Mouse (Mus musculus) CH12.LX (cell line): Measurements from ENCODE around the gene Pdss2. TPM values are rescaled to one million over a fixed set of nuclear protein-coding genes. Genes with fewer than 3 reads are reported as not detected.
"Not testable (repeated sequence)": the region's sequence is repeated elsewhere in the genome, so short reads cannot be mapped to it uniquely, and the experiment has no call there.

Experiments
- DNase-seq: peaks from one replicate; pipeline ENCODE4 v3.0.0-alpha.2; 2013; ENCODE audit errors: extremely low read depth
- H3K27ac ChIP-seq: 2 replicates; pipeline ENCODE4 v1.5.1; 2012; ENCODE audit warnings: low read depth, mild to moderate bottlenecking, control low read depth, moderate library complexity; ENCODE audit not compliant: insufficient read depth
- H3K27me3 ChIP-seq: replicated peaks from 2 replicates; pipeline ENCODE3; 2012; ENCODE audit warnings: inconsistent platforms
- H3K36me3 ChIP-seq, 2 experiments: replicated peaks in 1 of 2; 2 replicates each; pipeline versions ENCODE3 to v1.6.1; 2012; ENCODE audit warnings: inconsistent platforms in 1 of 2, low read length in 1 of 2, mild to moderate bottlenecking in 1 of 2, mixed read lengths in 1 of 2, moderate library complexity in 1 of 2; ENCODE audit not compliant: control insufficient read depth in 1 of 2, insufficient read depth in 1 of 2
- H3K4me1 ChIP-seq, 2 experiments: 2 replicates each; pipeline ENCODE4 v1.6.1; 2012; ENCODE audit warnings: inconsistent platforms in 1 of 2, moderate library complexity in 1 of 2; ENCODE audit not compliant: insufficient read depth in 2 of 2, control insufficient read depth in 1 of 2
- H3K4me2 ChIP-seq: 2 replicates; pipeline ENCODE4 v1.6.1; 2012; ENCODE audit warnings: low read depth, mild to moderate bottlenecking, control low read depth; ENCODE audit not compliant: poor library complexity, insufficient read depth, severe bottlenecking
- H3K4me3 ChIP-seq, 3 experiments: fragments of 150-350 bp in 1 of 3; sonication (generic) in 1 of 3; replicated peaks in 1 of 3; 2 replicates each; pipeline versions ENCODE3 to v1.5.1; 2011 to 2012; ENCODE audit warnings: low read depth in 2 of 3, low read length in 2 of 3, mild to moderate bottlenecking in 2 of 3, moderate library complexity in 2 of 3, control low read depth in 1 of 3, improper control_type of control experiment in 1 of 3, inconsistent platforms in 1 of 3, mixed read lengths in 1 of 3; ENCODE audit not compliant: poor library complexity in 1 of 3
- H3K79me2 ChIP-seq: replicated peaks from 2 replicates; pipeline ENCODE4 v1.6.1; 2012; ENCODE audit warnings: mild to moderate bottlenecking, moderate library complexity; ENCODE audit not compliant: control insufficient read depth, poor library complexity, insufficient read depth, severe bottlenecking; ENCODE audit errors: extremely low read depth
- H3K9ac ChIP-seq: 2 replicates; pipeline ENCODE4 v1.6.1; 2012; ENCODE audit warnings: low read depth, mild to moderate bottlenecking, control low read depth, moderate library complexity; ENCODE audit not compliant: insufficient read depth
- H3K9me3 ChIP-seq: replicated peaks from 2 replicates; pipeline ENCODE3; 2012; ENCODE audit warnings: low read length, inconsistent platforms, mixed read lengths
- BHLHE40 ChIP-seq: IDR thresholded peaks from 2 replicates; pipeline ENCODE4 v1.6.1; 2011; ENCODE audit warnings: mild to moderate bottlenecking, low read depth, low read length, improper control_type of control experiment
- CHD1 ChIP-seq: IDR thresholded peaks from 2 replicates; pipeline ENCODE4 v1.6.1; 2012; ENCODE audit warnings: low read depth, low read length, improper control_type of control experiment, inconsistent platforms
- CHD2 ChIP-seq: IDR thresholded peaks from 2 replicates; pipeline ENCODE4 v1.6.1; 2011; ENCODE audit warnings: low read length, improper control_type of control experiment
- CTCF ChIP-seq, 2 experiments: IDR thresholded peaks in 1 of 2; conservative IDR thresholded peaks in 1 of 2; 2 replicates each; pipeline ENCODE4 v1.5.1; 2011 to 2012; ENCODE audit warnings: low read depth in 2 of 2, low read length in 2 of 2, improper control_type of control experiment in 1 of 2, inconsistent platforms in 1 of 2, mild to moderate bottlenecking in 1 of 2, moderate library complexity in 1 of 2
- ELF1 ChIP-seq: IDR thresholded peaks from 2 replicates; pipeline ENCODE4 v1.6.1; 2014; ENCODE audit warnings: low read depth, mild to moderate bottlenecking, inconsistent platforms, low read length, improper control_type of control experiment
- EP300 ChIP-seq: IDR thresholded peaks from 2 replicates; pipeline ENCODE4 v1.6.1; 2011; ENCODE audit warnings: low read length, improper control_type of control experiment
- ETS1 ChIP-seq: conservative IDR thresholded peaks from 2 replicates; pipeline ENCODE4 v1.6.1; 2012; ENCODE audit warnings: low read depth, mild to moderate bottlenecking, inconsistent platforms, low read length, improper control_type of control experiment, moderate library complexity
- IRF4 ChIP-seq: IDR thresholded peaks from 2 replicates; pipeline ENCODE4 v1.6.1; 2014; ENCODE audit warnings: low read depth, mild to moderate bottlenecking, inconsistent platforms, low read length, improper control_type of control experiment
- KAT2A ChIP-seq: IDR thresholded peaks from 2 replicates; pipeline ENCODE4 v1.6.1; 2012; ENCODE audit warnings: low read length, improper control_type of control experiment, inconsistent platforms; ENCODE audit not compliant: insufficient replicate concordance
- MAX ChIP-seq: IDR thresholded peaks from 2 replicates; pipeline ENCODE4 v1.6.1; 2011; ENCODE audit warnings: low read length, improper control_type of control experiment
- MAZ ChIP-seq: IDR thresholded peaks from 2 replicates; pipeline ENCODE4 v1.6.1; 2012; ENCODE audit warnings: low read depth, mild to moderate bottlenecking, inconsistent platforms, low read length, improper control_type of control experiment, moderate library complexity
- MEF2A ChIP-seq: IDR thresholded peaks from 2 replicates; pipeline ENCODE4 v1.6.1; 2014; ENCODE audit warnings: low read depth, mild to moderate bottlenecking, inconsistent platforms, low read length, improper control_type of control experiment, borderline replicate concordance
- MXI1 ChIP-seq: IDR thresholded peaks from 2 replicates; pipeline ENCODE4 v1.6.1; 2011; ENCODE audit warnings: mild to moderate bottlenecking, low read depth, low read length, improper control_type of control experiment
- MYC ChIP-seq: IDR thresholded peaks from 2 replicates; pipeline ENCODE4 v1.6.1; 2011; ENCODE audit warnings: low read depth, mild to moderate bottlenecking, improper control_type of control experiment, low read length
- NRF1 ChIP-seq: IDR thresholded peaks from 2 replicates; pipeline ENCODE4 v1.6.1; 2014; ENCODE audit warnings: low read depth, mild to moderate bottlenecking, inconsistent platforms, low read length, improper control_type of control experiment, moderate library complexity
- POLR2A ChIP-seq: IDR thresholded peaks from 2 replicates; pipeline ENCODE4 v1.6.1; 2011; ENCODE audit warnings: low read depth, mild to moderate bottlenecking, improper control_type of control experiment, low read length
- POLR2AphosphoS2 ChIP-seq: IDR thresholded peaks from 2 replicates; pipeline ENCODE4 v1.6.1; 2011; ENCODE audit warnings: low read depth, low read length, improper control_type of control experiment
- RCOR1 ChIP-seq: conservative IDR thresholded peaks from 2 replicates; pipeline ENCODE4 v1.6.1; 2012; ENCODE audit warnings: low read depth, mild to moderate bottlenecking, inconsistent platforms, low read length, improper control_type of control experiment
- SIN3A ChIP-seq: IDR thresholded peaks from 2 replicates; pipeline ENCODE4 v1.6.1; 2012; ENCODE audit warnings: low read length, improper control_type of control experiment, inconsistent platforms
- SMC3 ChIP-seq: IDR thresholded peaks from 2 replicates; pipeline ENCODE4 v1.6.1; 2011; ENCODE audit warnings: low read depth, low read length, improper control_type of control experiment
- TBP ChIP-seq: conservative IDR thresholded peaks from 2 replicates; pipeline ENCODE4 v1.6.1; 2011; ENCODE audit warnings: low read depth, low read length, improper control_type of control experiment
- TCF12 ChIP-seq: IDR thresholded peaks from 2 replicates; pipeline ENCODE4 v1.6.1; 2014; ENCODE audit warnings: low read depth, mild to moderate bottlenecking, inconsistent platforms, low read length, improper control_type of control experiment
- USF2 ChIP-seq: conservative IDR thresholded peaks from 2 replicates; pipeline ENCODE4 v1.6.1; 2011; ENCODE audit warnings: low read depth, low read length, improper control_type of control experiment
- ZMIZ1 ChIP-seq: IDR thresholded peaks from 2 replicates; pipeline ENCODE4 v1.6.1; 2012; ENCODE audit warnings: low read depth, mild to moderate bottlenecking, inconsistent platforms, low read length, improper control_type of control experiment
- ZNF384 ChIP-seq: IDR thresholded peaks from 2 replicates; pipeline ENCODE4 v1.6.1; 2012; ENCODE audit warnings: low read depth, low read length, improper control_type of control experiment, inconsistent platforms
- dilution Hi-C: fragments of 300-500 bp; cut with MboI; formaldehyde crosslinking; loops from 2 replicates; pipeline ENCODE4 v1.14.3; 2020; ENCODE audit warnings: low sequenced_read_pairs; ENCODE audit not compliant: extremely low pct_unique_long_range_greater_than_20kb, extremely low pct_ligation_motif_present
- in situ Hi-C: fragments of 300-500 bp; cut with MboI; formaldehyde crosslinking; loops from 3 replicates; pipeline ENCODE4 v1.14.3; 2019; ENCODE audit warnings: low sequenced_read_pairs, low pct_ligation_motif_present, low pct_unique_long_range_greater_than_20kb, mixed read lengths
- polyA plus RNA-seq: library from polyadenylated mRNA; unstranded; fragments of >175 nt; gene quantifications from 2 replicates; pipeline ENCODE4 v1.2.1, GENCODE M21; 2012; ENCODE audit warnings: low read depth; ENCODE audit not compliant: insufficient read length
- total RNA-seq, 2 experiments: library from RNA; depleted of rRNA; stranded (reverse); fragments of 300-350 nt in 1 of 2; fragments of >200 nt in 1 of 2; gene quantifications; 2 replicates each; pipeline ENCODE4 v1.2.3; 2012 to 2014

The Pdss2 gene
- total and polyA plus RNA-seq, 3 experiments = 11.1 to 17.9 (median 14.3) TPM

GRCm38 (mm10) chr10:43411164-43411563 lies 189.9 kb downstream of the Pdss2 start:
- Histone ChIP-seq H3K4me1 (peaks cover 2 to 23% of the 10 kb centered on the region in 2 experiments; a peak in 3 of 4 replicates), H3K36me3 (peaks cover 0 to 37% of the 10 kb centered on the region in 2 experiments)
- H3K27ac ChIP-seq, H3K4me2 ChIP-seq, H3K27me3 ChIP-seq, in situ Hi-C loops, H3K9me3 ChIP-seq, DNase-seq, dilution Hi-C loops, H3K4me3 ChIP-seq, H3K9ac ChIP-seq, H3K79me2 ChIP-seq: not testable (repeated sequence)
- TF ChIP-seq ZNF384 = peak; percentile 64; the same call in 1 of the 2 replicates

- Histone ChIP-seq H3K4me2 (peak overlapping the region; percentile 31), H3K9ac (no peak overlapping the region), H3K9me3 (no peaks in the 10 kb centered on the region), H3K4me1 (peaks cover 23 to 58% of the 10 kb centered on the region in 2 experiments), H3K27ac (peak overlapping the region; percentile 44; the same call in 1 of the 2 replicates), H3K79me2 (no peaks in the 10 kb centered on the region), H3K4me3 (peak overlapping the region in 1 of 3 experiments; percentile 2), H3K27me3 (no peaks in the 10 kb centered on the region), H3K36me3 (peaks cover 0 to 14% of the 10 kb centered on the region in 2 experiments)
- DNase-seq = peak; percentile 86
- TF ChIP-seq MAZ (peak; percentile 87; the same call in 1 of the 2 replicates), CHD1 (peak; percentile 80; the same call in 1 of the 2 replicates), TBP (no peak), MEF2A (peak; percentile 97), POLR2AphosphoS2 (no peak), MYC (0 out of 2 replicates have a peak, but pooled peaks have one; percentile 47), POLR2A (0 out of 2 replicates have a peak, but pooled peaks have one; percentile 19), USF2 (no peak), ETS1 (peak; percentile 96), CHD2 (no peak), TCF12 (peak; percentile 81; the same call in 1 of the 2 replicates), SMC3 (no peak), SIN3A (peak; percentile 45; the same call in 1 of the 2 replicates), BHLHE40 (peak; percentile 100), ZMIZ1 (0 out of 2 replicates have a peak, but pooled peaks have one; percentile 20), ZNF384 (no peak), ELF1 (peak; percentile 42; the same call in 1 of the 2 replicates), RCOR1 (peak; percentile 87; the same call in 1 of the 2 replicates), MAX (peak; percentile 67), CTCF (conservative IDR thresholded peaks at IDR 0.05 in 1 of 2, IDR thresholded peaks at IDR 0.05 in 1 of 2; ENCODE audit: low read depth in 2 of 2, low read length in 2 of 2) (no peak), KAT2A (0 out of 2 replicates have a peak, but pooled peaks have one; percentile 55), MXI1 (peak; percentile 57; the same call in 1 of the 2 replicates), IRF4 (peak; percentile 91), EP300 (peak; percentile 75), NRF1 (peak; percentile 29; the same call in 1 of the 2 replicates)
- in situ Hi-C loops (no loop called here), dilution Hi-C loops (no loop called here)
Measured at GRCm38 (mm10) chr10:43417346-43417745, 196.1 kb downstream of the Pdss2 start.
